Mouse (Mus musculus): ENCODE data around the gene Olfr497.

The Olfr497 gene

GRCm38 (mm10) chr7:108420121-108420520 is at the start of gene Olfr497:
Gene Olfr497, plus strand, starts transcription at chr7:108420421.
- DNase-seq (ENCODE audit: low spot score in 2 of 2): no peak

DNA sequence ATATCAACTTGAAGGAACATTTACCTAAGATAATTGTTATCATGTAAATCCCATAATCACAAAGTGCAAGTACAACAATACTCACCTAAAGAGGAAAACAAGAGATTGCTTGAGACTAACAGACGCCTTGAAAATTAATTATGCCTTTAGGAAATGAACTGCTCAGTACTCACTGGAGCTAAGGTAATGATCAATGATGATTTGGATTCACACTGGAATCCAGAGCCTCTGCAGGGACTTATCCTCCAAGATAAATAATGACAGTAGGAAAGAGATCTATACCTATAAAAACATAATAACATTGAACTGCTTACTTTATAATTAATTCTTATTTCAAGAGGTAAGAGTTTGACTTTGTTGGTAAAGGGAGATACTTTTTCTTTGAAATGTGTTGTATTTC is 27.4 kb upstream of the Olfr497 start, which contains the start of gene Olfr495:
Olfr495 (plus strand) TSS at position 301 of the 400 bp plus-strand sequence.
- DNase-seq (ENCODE audit: low spot score in 2 of 2): no peak

- DNase-seq (ENCODE audit: low spot score in 2 of 2): no peak
Observed at GRCm38 (mm10) chr7:108465026-108465425, 44.8 kb downstream of the Olfr497 start, which contains the start of gene Olfr498. Gene Olfr498, plus strand, starts transcription at chr7:108465326.
